Mouse (Mus musculus): Measurements from ENCODE around the gene Depp1. TPM values are rescaled to one million over a fixed set of nuclear protein-coding genes. Genes with fewer than 3 reads are reported as not detected.

The Depp1 gene
- total and polyA plus RNA-seq, 2 experiments from 2014 or later, result 4.2 to 6.8 TPM

DNA sequence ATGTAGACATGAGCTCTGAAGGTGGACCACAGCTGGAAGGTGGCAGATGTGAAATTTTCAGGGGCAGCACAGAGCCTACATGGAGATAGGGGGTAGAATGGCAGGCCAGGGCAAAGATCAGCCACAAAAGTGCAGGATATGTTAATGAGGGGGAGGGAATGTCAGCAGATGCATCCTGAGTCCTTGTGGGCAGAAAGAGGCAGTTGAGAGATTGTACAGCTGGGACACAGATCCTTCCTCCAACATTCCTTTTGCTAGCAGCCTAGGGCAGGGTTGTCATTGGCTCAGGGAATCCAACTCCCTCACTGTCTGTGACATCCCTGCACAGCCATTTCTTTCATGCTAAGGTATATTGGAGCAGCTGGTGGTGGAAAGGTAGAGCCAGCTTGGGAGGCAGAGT lies 50.4 kb downstream of the Depp1 start:
- ATAC-seq, result no peak
- H3K27me3 ChIP-seq (ENCODE audit: insufficient read depth, low read length), result no peaks in the 10 kb centered on the region
- H3K4me2 ChIP-seq (ENCODE audit: low read depth, low read length), result no peak overlapping the region
- H3K9me3 ChIP-seq (ENCODE audit: low read length), result no peaks in the 10 kb centered on the region
- H3K9ac ChIP-seq (replicated peaks; ENCODE audit: low read length), result no peak overlapping the region
- no peak for DNase-seq (ENCODE audit: low spot score)
- H3K4me1 ChIP-seq (ENCODE audit: insufficient read depth, low read length), result no peaks in the 10 kb centered on the region
- no peak for TF ChIP-seq CTCF (IDR thresholded peaks at IDR 0.05; ENCODE audit: low read depth)
- H3K36me3 ChIP-seq (ENCODE audit: insufficient read depth, low read length), result no peaks in the 10 kb centered on the region
- no peak overlapping the region for H3K4me3 ChIP-seq (ENCODE audit: low read length)
- no peak overlapping the region for H3K27ac ChIP-seq

Small RNA genes lying within 50 kb of the gene (microRNA-seq; reads per million reads assigned to microRNA genes)
- 0.72 to 1.4 reads per million in 2 experiments for gene Mir7043

Other genes with a start within 250 kb of the Depp1 start
- 1.7 and 8.1 TPM in 2 replicates for gene Alox5, start 189.4 kb upstream of the Depp1 start, total RNA-seq (2014; rRNA removed)
- 0.73 and 0.75 TPM in 2 replicates for gene Alox5, start 189.4 kb upstream of the Depp1 start, polyA plus RNA-seq (2015; fragmentation: Nextera tagmentation; extraction: Ambion mirVana)
- not detected in 2 replicates for gene Olfr211, start 161.5 kb upstream of the Depp1 start, total RNA-seq (2014; rRNA removed)
- gene Olfr211, start 161.5 kb upstream of the Depp1 start, polyA plus RNA-seq (2015; fragmentation: Nextera tagmentation; extraction: Ambion mirVana), result not detected in 2 replicates
- 0.29 TPM in 1 of 2 replicates, not detected in the other for gene Olfr212, start 144.1 kb upstream of the Depp1 start, total RNA-seq (2014; rRNA removed)
- gene Olfr212, start 144.1 kb upstream of the Depp1 start, polyA plus RNA-seq (2015; fragmentation: Nextera tagmentation; extraction: Ambion mirVana), result 0.06 TPM in 1 of 2 replicates, not detected in the other
- gene Olfr213, start 112.2 kb upstream of the Depp1 start, total RNA-seq (2014; rRNA removed), result not detected in 2 replicates
- gene Olfr213, start 112.2 kb upstream of the Depp1 start, polyA plus RNA-seq (2015; fragmentation: Nextera tagmentation; extraction: Ambion mirVana), result not detected in 2 replicates
- not detected in 2 replicates for gene Gm5580, start 99.5 kb upstream of the Depp1 start, total RNA-seq (2014; rRNA removed)
- gene Gm5580, start 99.5 kb upstream of the Depp1 start, polyA plus RNA-seq (2015; fragmentation: Nextera tagmentation; extraction: Ambion mirVana), result 0.26 and 0.36 TPM in 2 replicates
- not detected in 2 replicates for gene Olfr214, start 96.4 kb upstream of the Depp1 start, total RNA-seq (2014; rRNA removed)
- not detected in 2 replicates for gene Olfr214, start 96.4 kb upstream of the Depp1 start, polyA plus RNA-seq (2015; fragmentation: Nextera tagmentation; extraction: Ambion mirVana)
- not detected in 2 replicates for gene Olfr215, start 66.4 kb upstream of the Depp1 start, total RNA-seq (2014; rRNA removed)
- gene Olfr215, start 66.4 kb upstream of the Depp1 start, polyA plus RNA-seq (2015; fragmentation: Nextera tagmentation; extraction: Ambion mirVana), result not detected in 2 replicates
- gene Zfp422, start 21.6 kb upstream of the Depp1 start, total RNA-seq (2014; rRNA removed), result 50.8 and 52.0 TPM in 2 replicates
- 97.1 and 101 TPM in 2 replicates for gene Zfp422, start 21.6 kb upstream of the Depp1 start, polyA plus RNA-seq (2015; fragmentation: Nextera tagmentation; extraction: Ambion mirVana)
- gene Rassf4, start 23.3 kb downstream of the Depp1 start, total RNA-seq (2014; rRNA removed), result 18.2 and 37.1 TPM in 2 replicates
- 29.4 and 32.1 TPM in 2 replicates for gene Rassf4, start 23.3 kb downstream of the Depp1 start, polyA plus RNA-seq (2015; fragmentation: Nextera tagmentation; extraction: Ambion mirVana)
- 2.0 and 2.6 TPM in 2 replicates for gene Tmem72, start 66.3 kb downstream of the Depp1 start, total RNA-seq (2014; rRNA removed)
- 3.8 and 4.6 TPM in 2 replicates for gene Tmem72, start 66.3 kb downstream of the Depp1 start, polyA plus RNA-seq (2015; fragmentation: Nextera tagmentation; extraction: Ambion mirVana)

All from hindbrain, postnatal 0 days (tissue).